Mouse (Mus musculus) lung, adult 18-20 months (tissue): ENCODE measurements around the gene Rnf223.
"Not testable (repeated sequence)": the region's sequence is repeated elsewhere in the genome, so short reads cannot be mapped to it uniquely, and the experiment has no call there.

Source experiments
- DNase-seq, 2 experiments: peaks; one replicate each; pipeline ENCODE4 v3.0.0; 2022; ENCODE audit warnings: mixed read lengths in 2 of 2

The Rnf223 gene

DNA sequence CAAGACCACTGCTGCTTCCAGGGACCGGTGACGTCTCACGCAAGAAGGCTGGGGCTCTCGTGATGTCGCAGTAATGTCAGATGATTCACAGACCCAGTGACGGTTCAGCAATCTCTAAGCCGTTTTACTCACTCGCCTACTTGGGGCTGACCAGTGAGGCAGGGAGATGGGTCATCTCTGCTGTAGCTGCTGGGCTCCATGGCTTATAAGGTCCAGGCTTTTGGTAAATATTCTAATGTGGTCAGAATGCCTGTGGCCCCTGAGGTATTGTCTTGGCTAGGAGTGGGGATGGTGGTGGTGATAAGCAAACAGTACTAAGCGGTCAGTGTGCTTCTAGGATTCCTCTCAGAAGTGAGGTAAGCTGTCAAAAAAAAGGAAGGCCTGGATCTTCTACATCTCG is 627 bp downstream of the Rnf223 start:
- no peak for DNase-seq

GRCm38 (mm10) chr4:156133334-156133733 is 3.0 kb downstream of the Rnf223 start:
- no peak for DNase-seq

DNA sequence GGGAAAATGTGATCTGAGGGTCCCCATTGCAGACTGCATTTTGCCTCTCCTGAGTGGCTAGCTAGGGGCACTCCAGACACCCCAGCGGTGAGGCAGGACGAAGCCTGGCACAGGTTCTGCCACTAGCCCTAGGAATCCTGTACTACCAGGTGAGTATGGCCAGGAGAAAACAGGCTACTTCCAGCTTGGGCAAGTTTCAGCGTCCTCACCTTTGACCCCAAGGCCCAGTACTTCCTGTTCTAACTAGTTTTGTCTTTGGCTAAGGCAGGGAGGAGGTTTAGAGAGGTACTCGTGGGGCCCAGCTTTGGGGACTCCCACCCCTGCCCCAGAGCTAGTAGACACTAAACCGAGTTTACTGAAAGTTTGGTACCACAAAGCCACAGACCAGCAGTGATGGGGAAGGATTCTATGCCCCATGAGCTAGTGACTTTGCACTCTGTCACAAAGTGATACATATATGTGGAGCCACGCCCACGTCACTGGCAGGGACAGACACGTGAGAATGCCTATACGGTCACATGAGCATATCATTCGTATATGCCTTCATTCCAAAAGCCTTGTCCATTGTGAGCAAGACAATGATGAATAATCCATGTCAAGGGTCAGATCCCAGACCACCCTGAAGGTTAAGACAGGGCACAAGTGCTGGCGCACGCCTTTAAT is 3.8 kb downstream of the Rnf223 start:
- no peak for DNase-seq

- no peak for DNase-seq
Observed at GRCm38 (mm10) chr4:156135112-156135511, 4.8 kb downstream of the Rnf223 start.

DNA sequence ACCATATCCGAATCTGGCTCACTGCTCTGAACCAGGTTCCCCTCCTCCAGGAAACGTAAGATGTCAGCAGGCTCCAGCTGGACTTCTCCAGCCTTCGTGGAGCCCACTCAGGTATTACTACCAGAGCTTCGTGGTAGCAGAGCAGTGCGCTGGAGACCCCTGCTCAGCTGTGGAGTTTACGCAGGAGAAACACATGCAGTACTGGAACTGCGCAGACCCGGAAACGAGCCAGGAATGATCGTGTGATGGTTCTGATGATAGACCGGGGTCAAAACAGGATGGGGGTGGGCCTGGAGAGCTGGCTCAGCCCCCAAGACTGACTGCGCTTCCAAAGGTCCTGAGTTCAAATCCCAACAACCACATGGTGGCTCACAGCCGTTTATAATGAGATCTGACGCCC is 5.5 kb downstream of the Rnf223 start:
- DNase-seq, result no peak

DNA sequence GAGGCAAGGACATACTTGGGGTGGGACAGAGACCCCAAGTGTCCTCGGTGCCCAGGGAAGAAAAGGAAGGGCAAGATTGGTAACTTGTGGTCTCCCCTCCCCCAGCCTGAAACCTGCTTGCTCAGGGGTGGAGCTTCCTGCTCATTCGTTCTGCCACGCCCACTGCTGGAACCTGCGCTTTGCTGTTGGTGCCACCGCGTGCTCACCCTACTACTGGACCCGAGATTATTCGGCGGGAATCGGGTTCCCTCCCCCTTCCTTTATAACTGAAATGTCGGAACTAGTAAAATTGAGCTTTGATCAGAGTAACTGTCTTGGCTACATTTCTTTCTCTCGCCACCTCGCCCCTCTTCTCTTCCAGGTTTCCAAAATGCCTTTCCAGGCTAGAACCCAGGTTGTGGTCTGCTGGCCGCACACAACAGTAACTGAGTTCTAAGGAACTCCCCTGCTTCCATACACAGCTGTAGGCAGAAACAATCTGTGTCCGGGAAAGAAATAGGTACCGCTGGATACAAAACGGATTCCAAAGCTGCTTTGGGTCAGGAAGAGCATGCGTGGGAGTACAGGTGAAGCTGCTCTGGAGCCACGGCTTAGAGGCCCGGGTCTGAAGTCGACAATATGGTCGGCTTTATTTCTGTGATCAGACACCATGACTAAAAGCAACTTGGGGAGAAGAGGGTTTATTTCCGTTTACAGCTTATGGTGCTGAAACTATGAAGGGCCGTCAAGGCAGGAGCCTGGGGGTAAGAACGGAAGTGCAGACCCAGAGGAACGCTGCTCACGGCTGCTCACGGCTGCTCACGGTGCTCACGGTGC is 6.2 kb downstream of the Rnf223 start:
- DNase-seq, result no peak

DNA sequence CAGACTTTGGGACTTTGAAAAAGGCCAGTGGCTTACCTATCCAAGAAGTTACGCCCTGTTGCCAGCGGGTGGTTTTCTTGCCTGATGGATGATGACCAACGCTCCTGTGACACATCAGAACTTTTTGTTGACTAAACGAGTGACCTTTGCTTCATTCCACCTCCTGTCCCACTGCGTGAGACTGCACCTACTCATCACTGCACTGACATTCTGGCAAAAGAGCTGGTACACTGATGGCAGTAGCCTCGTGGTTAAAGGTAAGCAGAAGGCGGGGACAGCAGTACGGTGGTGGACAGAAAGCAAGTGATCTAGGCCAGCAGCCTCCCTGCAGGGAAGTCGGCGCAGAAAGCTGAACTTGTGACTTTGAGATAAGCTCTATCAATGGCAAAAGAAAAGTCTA is 20.6 kb downstream of the Rnf223 start:
- not testable (repeated sequence) for DNase-seq

- no peak for DNase-seq
Observed at GRCm38 (mm10) chr4:156154771-156155170, 24.5 kb downstream of the Rnf223 start.

DNA sequence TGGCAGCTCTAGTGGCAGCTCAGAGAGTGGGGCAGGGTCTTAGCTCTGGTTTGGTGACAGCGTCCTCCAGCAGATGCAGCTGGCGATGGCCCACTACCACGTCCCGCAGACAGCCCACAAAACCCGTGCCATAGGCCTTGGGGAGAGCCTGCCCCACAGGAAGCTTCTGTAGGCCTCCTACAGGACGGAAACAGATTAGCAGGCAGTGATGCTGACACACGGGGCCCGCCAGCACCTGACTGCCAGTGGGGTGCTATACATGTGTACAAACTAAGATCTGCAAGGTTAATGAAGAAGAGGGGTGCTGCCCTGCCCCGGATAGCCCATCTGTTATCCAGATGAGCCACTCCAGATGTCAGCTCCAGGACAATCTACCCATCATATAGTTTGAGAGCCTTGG is 36.2 kb downstream of the Rnf223 start:
- DNase-seq, result no peak

DNA sequence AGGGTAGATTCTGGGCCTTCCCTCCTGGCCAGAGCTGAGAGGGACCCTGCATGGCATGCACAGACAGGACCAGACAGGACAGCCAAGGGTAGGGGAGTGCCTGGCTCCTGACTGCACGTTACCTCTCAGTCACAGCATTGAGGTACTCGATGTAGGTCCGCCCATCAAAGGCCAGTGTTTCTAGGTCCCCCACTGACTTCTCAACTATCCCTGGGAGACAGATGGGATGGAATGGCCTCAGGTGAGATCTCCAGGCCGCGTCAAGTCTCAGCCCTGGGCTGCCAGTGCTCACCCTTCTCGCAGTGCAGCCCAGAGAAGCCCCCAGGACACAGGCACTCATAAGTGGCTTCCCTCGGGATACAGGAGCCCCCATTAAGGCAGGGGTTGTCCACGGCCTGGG is 38.3 kb downstream of the Rnf223 start:
- no peak for DNase-seq

DNA sequence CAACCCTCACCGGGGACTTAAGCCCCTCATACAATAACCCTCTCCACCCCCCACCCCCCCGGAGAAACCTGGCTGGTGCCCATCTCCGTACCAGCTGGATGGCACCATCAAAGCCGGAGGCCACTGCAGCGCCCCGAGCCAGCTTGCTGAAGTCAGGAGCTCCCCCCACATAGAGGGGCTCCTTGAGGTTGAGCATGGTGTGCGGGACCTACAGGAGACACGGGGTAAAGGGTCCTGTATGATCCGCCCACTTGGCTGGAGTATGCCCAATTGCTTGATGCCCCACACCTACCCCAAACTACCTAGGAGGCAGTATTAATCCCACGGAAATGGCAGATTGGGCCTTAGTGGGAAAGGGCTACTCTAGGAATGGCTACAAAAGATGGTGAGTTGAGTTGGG is 38.8 kb downstream of the Rnf223 start:
- DNase-seq, result no peak

- DNase-seq, result no peak
Observed at GRCm38 (mm10) chr4:156171828-156172227, 41.5 kb downstream of the Rnf223 start.

DNA sequence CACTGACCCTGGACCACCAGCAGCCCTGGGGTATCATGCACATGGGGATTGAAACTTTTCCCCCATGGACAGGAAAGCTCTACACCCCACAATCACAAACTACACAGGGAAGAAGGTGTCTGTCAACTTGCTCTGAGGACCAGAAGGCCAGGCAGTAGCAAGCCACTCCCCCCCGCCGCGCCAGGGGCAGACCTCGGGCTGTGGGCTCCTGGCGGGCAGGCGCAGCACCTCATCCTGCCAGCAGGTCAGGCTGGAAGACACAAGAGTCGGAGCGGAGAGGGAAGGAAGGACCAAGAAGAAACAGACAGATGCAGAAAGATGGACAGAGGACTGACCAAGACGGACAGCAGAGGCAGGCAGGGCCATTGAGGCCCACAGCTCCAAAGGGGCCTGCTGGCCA is 47.3 kb downstream of the Rnf223 start:
- DNase-seq, result no peak
